Mouse (Mus musculus) small intestine, adult 2 months (tissue): Measurements from ENCODE around the gene Ptger4.

Experiments used
- CTCF ChIP-seq: fragments of 200-500 bp; IDR thresholded peaks from 2 replicates; pipeline ENCODE4 v1.5.1; 2012; ENCODE audit warnings: low read depth, mild to moderate bottlenecking, control low read depth, inconsistent platforms, low read length, moderate library complexity, mixed read lengths; ENCODE audit not compliant: insufficient replicate concordance, insufficient read length; ENCODE audit errors: extremely low read depth
- POLR2A ChIP-seq: fragments of 200-500 bp; IDR thresholded peaks from 2 replicates; pipeline ENCODE4 v1.6.1; 2012; ENCODE audit warnings: low read depth, mild to moderate bottlenecking, control low read depth, inconsistent platforms, low read length, moderate library complexity

DNA sequence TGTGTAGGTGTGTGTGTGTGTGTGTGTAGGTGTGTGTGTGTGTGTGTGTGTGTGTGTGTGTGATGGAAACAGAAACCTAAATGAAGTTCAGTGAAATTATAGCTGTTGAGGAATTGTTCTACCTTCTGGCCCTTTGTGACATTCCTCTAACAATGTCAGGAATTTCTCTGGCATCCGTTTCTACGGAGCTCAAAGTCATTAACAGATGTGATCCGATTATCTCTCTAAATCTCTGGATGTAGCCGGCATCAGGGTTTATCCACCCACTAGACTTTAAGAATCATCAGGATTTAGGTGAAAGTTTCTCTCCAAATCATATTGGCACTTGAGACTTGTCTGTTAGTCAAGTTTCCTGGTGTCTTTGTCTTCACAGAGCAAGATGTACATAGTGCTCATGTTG is 35.8 kb upstream of the Ptger4 start:
- TF ChIP-seq CTCF, result no peak
- no peak for TF ChIP-seq POLR2A
